8 mouse cellular contexts compared by ENCODE assay signal in genomic region chr17:13761179-13761913, GRCm38 (mm10). TPM values are rescaled to one million over a fixed set of nuclear protein-coding genes. Genes with fewer than 3 reads are reported as not detected.
DNase-seq lines count a peak whose midpoint lies in the region; ATAC-seq lines count a peak whose summit lies in the region.

Gene Tcte2, minus strand, starts transcription at chr17:13761825.

- peak within 1 kb of the TSS; percentile 86 for H3K4me3 ChIP-seq in intestine, embryonic 15.5 days (replicated peaks)
- H3K4me3 ChIP-seq in limb, embryonic 11.5 days (ENCODE audit: low read depth, low read length) = peak within 1 kb of the TSS; percentile 85
- peak within 1 kb of the TSS; percentile 76 for H3K4me3 ChIP-seq in midbrain, embryonic 16.5 days (ENCODE audit: low read depth, low read length)

- ATAC-seq in common myeloid progenitor, adult 5-6 weeks (replicated peaks; ENCODE audit: low read depth, poor library complexity, severe bottlenecking) = peak; percentile 26; the same call in 1 of the 2 replicates
- ATAC-seq in intestine, embryonic 15.5 days = peak; percentile 46
- peak; percentile 46 for ATAC-seq in limb, embryonic 11.5 days (ENCODE audit: insufficient number of reproducible peaks, low FRiP score, low TSS enrichment, low read depth)
- peak; percentile 34 for ATAC-seq in midbrain, embryonic 16.5 days

- no peaks in the 10 kb centered on the region for H3K27me3 ChIP-seq in intestine, embryonic 15.5 days (replicated peaks)
- H3K27me3 ChIP-seq in limb, embryonic 11.5 days (ENCODE audit: control insufficient read depth, insufficient read depth, low read length) = no peaks in the 10 kb centered on the region
- H3K27me3 ChIP-seq in midbrain, embryonic 16.5 days (ENCODE audit: control insufficient read depth, insufficient read depth, low read depth, low read length) = no peaks in the 10 kb centered on the region

- no peaks in the 10 kb centered on the region for H3K9me3 ChIP-seq in intestine, embryonic 15.5 days
- no peaks in the 10 kb centered on the region for H3K9me3 ChIP-seq in limb, embryonic 11.5 days (ENCODE audit: control insufficient read depth, low read length)
- H3K9me3 ChIP-seq in midbrain, embryonic 16.5 days (replicated peaks; ENCODE audit: control insufficient read depth, low read length, poor library complexity, severe bottlenecking) = no peaks in the 10 kb centered on the region

- peak within 1 kb of the TSS; percentile 87 for H3K4me2 ChIP-seq in intestine, embryonic 15.5 days (replicated peaks)
- H3K4me2 ChIP-seq in limb, embryonic 11.5 days (ENCODE audit: low read depth, severe bottlenecking) = peak within 1 kb of the TSS; percentile 100
- peak within 1 kb of the TSS; percentile 80 for H3K4me2 ChIP-seq in midbrain, embryonic 16.5 days (ENCODE audit: low read length)

- H3K4me1 ChIP-seq in intestine, embryonic 15.5 days (replicated peaks) = no peaks in the 10 kb centered on the region
- 0 out of 2 replicates have a peak, but pooled peaks cover 3% of the 10 kb centered on the region for H3K4me1 ChIP-seq in limb, embryonic 11.5 days (ENCODE audit: control insufficient read depth, insufficient read depth, low read length)
- peaks cover 35% of the 10 kb centered on the region for H3K4me1 ChIP-seq in midbrain, embryonic 16.5 days (ENCODE audit: control insufficient read depth, insufficient read depth, low read length)

- H3K36me3 ChIP-seq in intestine, embryonic 15.5 days = no peaks in the 10 kb centered on the region
- no peaks in the 10 kb centered on the region for H3K36me3 ChIP-seq in limb, embryonic 11.5 days (ENCODE audit: control insufficient read depth, insufficient read depth, low read length)
- H3K36me3 ChIP-seq in midbrain, embryonic 16.5 days (ENCODE audit: control insufficient read depth, insufficient read depth, low read length) = no peaks in the 10 kb centered on the region

- H3K9ac ChIP-seq in intestine, embryonic 15.5 days = peak within 1 kb of the TSS; percentile 71
- H3K9ac ChIP-seq in limb, embryonic 11.5 days (ENCODE audit: low read length) = peak within 1 kb of the TSS; percentile 79
- H3K9ac ChIP-seq in midbrain, embryonic 16.5 days (ENCODE audit: low read depth, low read length) = peak within 1 kb of the TSS; percentile 88

- under 1% methylated on average over 74 of the region's 74 CpGs for WGBS in intestine, embryonic 15.5 days
- WGBS in limb, embryonic 11.5 days = under 1% methylated on average over 70 of the region's 74 CpGs
- WGBS in midbrain, embryonic 16.5 days = under 1% methylated on average over 72 of the region's 74 CpGs

- DNase-seq in 3134 (ENCODE audit: extremely low read depth, insufficient read length, low spot score) = peak; percentile 72
- peak; percentile 63 for DNase-seq in Muller cell, postnatal 12 days (ENCODE audit: inconsistent ontology term)
- DNase-seq in gastrocnemius, postnatal 25 days = peak; percentile 35
- DNase-seq in limb, embryonic 11.5 days (ENCODE audit: low spot score) = peak; percentile 63
- peak; percentile 9 to 23 for DNase-seq in thymus, postnatal 10 days (ENCODE audit: low spot score in 2 of 2)

- peak within 1 kb of the TSS; percentile 89 for H3K27ac ChIP-seq in intestine, embryonic 15.5 days
- peak within 1 kb of the TSS; percentile 77; the same call in 1 of the 2 replicates for H3K27ac ChIP-seq in limb, embryonic 11.5 days (replicated peaks; ENCODE audit: low read depth, low read length)
- peak within 1 kb of the TSS; percentile 98 for H3K27ac ChIP-seq in midbrain, embryonic 16.5 days (ENCODE audit: low read length)

RNA-seq across cellular contexts. Expression of gene Tcte2, which starts in this region (rescaled TPM):
- total RNA-seq in common myeloid progenitor, adult 5-6 weeks (2017) = not detected in 2 replicates
- 1 to 10 TPM in 1 of 2 experiments, under 1 TPM in 1; 0.97 to 1.4 TPM for total RNA-seq in gastrocnemius, postnatal 25 days (2021)
- polyA plus RNA-seq in intestine, embryonic 15.5 days (2015; fragmentation: Nextera tagmentation; extraction: Ambion mirVana) = 3.9 and 6.0 TPM in 2 replicates
- polyA plus RNA-seq in limb, embryonic 11.5 days (2014; fragmentation: Nextera tagmentation; extraction: Ambion mirVana) = 4.1 and 4.5 TPM in 2 replicates
- 15.5 and 16.7 TPM in 2 replicates for polyA plus RNA-seq in midbrain, embryonic 16.5 days (2015; fragmentation: Nextera tagmentation; extraction: Ambion mirVana)

Comparison
In these comparisons a context has a peak if more than half of its experiments do, and no peak if none do; other contexts are left out.
1. Peak in every context shown above with its lines: DNase-seq, ATAC-seq, H3K4me3 ChIP-seq and H3K27ac ChIP-seq.
2. Peak in ATAC-seq in common myeloid progenitor, adult 5-6 weeks; RNA of the gene not detected or under 1 TPM.
3. DNase-seq: peak in every context shown above with its lines; median percentile 72 in 3134; 63 in Muller cell, postnatal 12 days; 63 in limb, embryonic 11.5 days; 35 in gastrocnemius, postnatal 25 days; 16 in thymus, postnatal 10 days.